10 mouse cellular contexts compared by ENCODE assay signal in genomic region chr11:99127785-99128682, GRCm38 (mm10). TPM values are rescaled to one million over a fixed set of nuclear protein-coding genes. Genes with fewer than 3 reads are reported as not detected.
DNase-seq lines count a peak whose midpoint lies in the region; ATAC-seq and TF ChIP-seq lines count a peak whose summit lies in the region.
"Had no signal": no experiment of that assay in that cellular context is flagged by ENCODE, and none has a peak within 500 bp of the region (broad histone marks: within the 10 kb centered on the region; RNA-seq: fewer than 3 reads in every experiment).

No protein-coding gene starts in this region.

- no peak overlapping the region for H3K4me3 ChIP-seq in heart, embryonic 12.5 days
- no peak overlapping the region for H3K4me3 ChIP-seq in CH12.LX (replicated peaks in 1 of 3; ENCODE audit: low read depth in 2 of 3, low read length in 2 of 3, poor library complexity in 1 of 3)
- no peak overlapping the region for H3K4me3 ChIP-seq in embryonic facial prominence, embryonic 12.5 days
- H3K4me3 ChIP-seq in lung, embryonic 15.5 days: no peak overlapping the region
- H3K4me3 ChIP-seq in forebrain, embryonic 13.5 days: no peak overlapping the region
- H3K4me3 ChIP-seq: forebrain, embryonic 12.5 days had no signal

- intact Hi-C loops in heart, postnatal 14 days (cut with DNase I): loop anchor here (2.0 to 10.0 kb wide), 4 partner anchors 19 to 273 kb away; partner anchors contain the start of gene Gjd3

- H3K79me2 ChIP-seq in CH12.LX (replicated peaks; ENCODE audit: control insufficient read depth, extremely low read depth, insufficient read depth, poor library complexity, severe bottlenecking): no peaks in the 10 kb centered on the region

- no peak overlapping the region for H3K4me2 ChIP-seq in heart, embryonic 12.5 days
- H3K4me2 ChIP-seq in CH12.LX (ENCODE audit: insufficient read depth, low read depth, poor library complexity, severe bottlenecking): no peak overlapping the region
- no peak overlapping the region for H3K4me2 ChIP-seq in embryonic facial prominence, embryonic 12.5 days (replicated peaks)
- H3K4me2 ChIP-seq in lung, embryonic 15.5 days: no peak overlapping the region
- no peak overlapping the region for H3K4me2 ChIP-seq in forebrain, embryonic 13.5 days
- H3K4me2 ChIP-seq: forebrain, embryonic 12.5 days had no signal

- no peak for DNase-seq in heart, postnatal 14 days
- no peak for DNase-seq in CH12.LX (ENCODE audit: extremely low read depth)
- DNase-seq in urinary bladder, postnatal 10 days (ENCODE audit: low spot score): no peak
- DNase-seq in right cerebral cortex, postnatal 36 days (ENCODE audit: low spot score in 2 of 2): no peak

- peaks cover 75% of the 10 kb centered on the region for H3K4me1 ChIP-seq in heart, embryonic 12.5 days (replicated peaks)
- H3K4me1 ChIP-seq in CH12.LX (ENCODE audit: control insufficient read depth in 1 of 2, insufficient read depth in 2 of 2): peaks cover 29 to 76% of the 10 kb centered on the region in 2 experiments
- peaks cover 60% of the 10 kb centered on the region for H3K4me1 ChIP-seq in embryonic facial prominence, embryonic 12.5 days
- peaks cover 63% of the 10 kb centered on the region for H3K4me1 ChIP-seq in lung, embryonic 15.5 days
- H3K4me1 ChIP-seq in forebrain, embryonic 13.5 days: peaks cover 17% of the 10 kb centered on the region

- no peak for TF ChIP-seq RAD21 in CH12.LX (IDR thresholded peaks at IDR 0.05; ENCODE audit: low read depth, low read length)

- H3K9me3 ChIP-seq in heart, embryonic 12.5 days (replicated peaks): no peaks in the 10 kb centered on the region
- no peaks in the 10 kb centered on the region for H3K9me3 ChIP-seq in CH12.LX (replicated peaks; ENCODE audit: low read length)
- H3K9me3 ChIP-seq in embryonic facial prominence, embryonic 12.5 days: no peaks in the 10 kb centered on the region
- no peaks in the 10 kb centered on the region for H3K9me3 ChIP-seq in lung, embryonic 15.5 days
- no peaks in the 10 kb centered on the region for H3K9me3 ChIP-seq in forebrain, embryonic 13.5 days (replicated peaks)
- H3K9me3 ChIP-seq: forebrain, embryonic 12.5 days had no signal

- ATAC-seq in heart, embryonic 12.5 days (ENCODE audit: insufficient number of reproducible peaks, low FRiP score): no peak
- no peak for ATAC-seq in embryonic facial prominence, embryonic 12.5 days (ENCODE audit: insufficient number of reproducible peaks, insufficient read depth, low FRiP score, low TSS enrichment)
- ATAC-seq in lung, embryonic 15.5 days (ENCODE audit: borderline replicate concordance, extremely low read depth, low FRiP score, low TSS enrichment): no peak
- ATAC-seq in forebrain, embryonic 13.5 days: no peak

- TF ChIP-seq EP300 in CH12.LX (IDR thresholded peaks at IDR 0.05; ENCODE audit: low read length): no peak

- dilution Hi-C loops in CH12.LX (cut with MboI; ENCODE audit: extremely low pct_ligation_motif_present, extremely low pct_unique_long_range_greater_than_20kb, low sequenced_read_pairs): no loop called here

- no peak for TF ChIP-seq CTCF in CH12.LX (conservative IDR thresholded peaks at IDR 0.05 in 1 of 2, IDR thresholded peaks at IDR 0.05 in 1 of 2; ENCODE audit: low read depth in 2 of 2, low read length in 2 of 2)

- in situ Hi-C loops in CH12.LX (cut with MboI; ENCODE audit: low pct_ligation_motif_present, low pct_unique_long_range_greater_than_20kb, low sequenced_read_pairs): no loop called here

- H3K27ac ChIP-seq in heart, embryonic 12.5 days (ENCODE audit: poor library complexity, severe bottlenecking): peak overlapping the region; percentile 90
- H3K27ac ChIP-seq in CH12.LX (ENCODE audit: insufficient read depth, low read depth): no peak overlapping the region
- H3K27ac ChIP-seq in embryonic facial prominence, embryonic 12.5 days: 0 out of 2 replicates have a peak overlapping the region, but pooled peaks have one; percentile 90
- H3K27ac ChIP-seq in lung, embryonic 15.5 days: peak overlapping the region; percentile 87
- H3K27ac ChIP-seq in forebrain, embryonic 13.5 days: no peak overlapping the region
- H3K27ac ChIP-seq: forebrain, embryonic 12.5 days had no signal

- no peaks in the 10 kb centered on the region for H3K36me3 ChIP-seq in heart, embryonic 12.5 days
- H3K36me3 ChIP-seq in CH12.LX (replicated peaks in 1 of 2; ENCODE audit: control insufficient read depth in 1 of 2, insufficient read depth in 1 of 2, low read length in 1 of 2): no peaks in the 10 kb centered on the region
- no peaks in the 10 kb centered on the region for H3K36me3 ChIP-seq in embryonic facial prominence, embryonic 12.5 days
- no peaks in the 10 kb centered on the region for H3K36me3 ChIP-seq in lung, embryonic 15.5 days
- no peaks in the 10 kb centered on the region for H3K36me3 ChIP-seq in forebrain, embryonic 13.5 days (ENCODE audit: poor library complexity, severe bottlenecking)
- H3K36me3 ChIP-seq: forebrain, embryonic 12.5 days had no signal

- H3K27me3 ChIP-seq in heart, embryonic 12.5 days (replicated peaks): no peaks in the 10 kb centered on the region
- H3K27me3 ChIP-seq in CH12.LX (replicated peaks): no peaks in the 10 kb centered on the region
- no peaks in the 10 kb centered on the region for H3K27me3 ChIP-seq in embryonic facial prominence, embryonic 12.5 days
- H3K27me3 ChIP-seq in lung, embryonic 15.5 days: no peaks in the 10 kb centered on the region
- H3K27me3 ChIP-seq in forebrain, embryonic 13.5 days: no peaks in the 10 kb centered on the region
- H3K27me3 ChIP-seq: forebrain, embryonic 12.5 days had no signal

- 72% methylated on average over 18 of the region's 18 CpGs for WGBS in heart, embryonic 12.5 days
- WGBS in embryonic facial prominence, embryonic 12.5 days: 81% methylated on average over 18 of the region's 18 CpGs
- WGBS in lung, embryonic 15.5 days: 67% methylated on average over 18 of the region's 18 CpGs
- 83% methylated on average over 18 of the region's 18 CpGs for WGBS in forebrain, embryonic 13.5 days

- H3K9ac ChIP-seq in heart, embryonic 12.5 days: no peak overlapping the region
- H3K9ac ChIP-seq in CH12.LX (ENCODE audit: insufficient read depth, low read depth): no peak overlapping the region
- H3K9ac ChIP-seq in embryonic facial prominence, embryonic 12.5 days: no peak overlapping the region
- H3K9ac ChIP-seq in lung, embryonic 15.5 days: no peak overlapping the region
- H3K9ac ChIP-seq in forebrain, embryonic 13.5 days: no peak overlapping the region

- TF ChIP-seq POLR2A in CH12.LX (IDR thresholded peaks at IDR 0.05; ENCODE audit: low read depth, low read length): no peak

TF ChIP-seq in CH12.LX, 34 proteins besides CTCF, POLR2A, EP300 and RAD21:
- TF ChIP-seq RCOR1 (conservative IDR thresholded peaks at IDR 0.05; ENCODE audit: low read depth, low read length) (no peak), KAT2A (IDR thresholded peaks at IDR 0.05; ENCODE audit: insufficient replicate concordance, low read length) (no peak), SIN3A (IDR thresholded peaks at IDR 0.05; ENCODE audit: low read length) (0 out of 2 replicates have a peak, but pooled peaks have one; percentile 20)

RNA-seq across cellular contexts. Expression of gene Ccr7, which starts 26.8 kb away (rescaled TPM):
- polyA plus RNA-seq in heart, embryonic 12.5 days (2016; fragmentation: Nextera tagmentation; extraction: Ambion mirVana): 0.08 TPM in 1 of 2 replicates, not detected in the other
- total RNA-seq in heart, postnatal 14 days (2021): under 1 TPM; 0.45 to 0.80 TPM
- 170 and 241 TPM in 2 replicates for total RNA-seq in CH12.LX (2012; rRNA removed)
- 178 and 203 TPM in 2 replicates for total RNA-seq in CH12.LX (2014; rRNA removed)
- polyA plus RNA-seq in CH12.LX (2012; ENCODE audit: insufficient read length, low read depth): 306 and 316 TPM in 2 replicates
- polyA plus RNA-seq in embryonic facial prominence, embryonic 12.5 days (2016; fragmentation: Nextera tagmentation; extraction: Ambion mirVana): 0.81 TPM in 2 replicates
- 0.13 and 0.29 TPM in 2 replicates for polyA plus RNA-seq in lung, embryonic 15.5 days (2015; fragmentation: Nextera tagmentation; extraction: Ambion mirVana)
- polyA plus RNA-seq in forebrain, embryonic 13.5 days (2015; fragmentation: Nextera tagmentation; extraction: Ambion mirVana): 0.14 TPM in 1 of 2 replicates, not detected in the other
- polyA plus RNA-seq: forebrain, embryonic 12.5 days; neural tube, embryonic 14.5 days had no signal

RNA-seq across cellular contexts. Expression of gene Tns4, which starts 38.9 kb away (rescaled TPM):
- 0.05 and 0.11 TPM in 2 replicates for polyA plus RNA-seq in heart, embryonic 12.5 days (2016; fragmentation: Nextera tagmentation; extraction: Ambion mirVana)
- total RNA-seq in heart, postnatal 14 days (2021): under 1 TPM in 1 of 2 experiments, not detected in 1; 0.15 TPM
- total RNA-seq in CH12.LX (2012; rRNA removed): 0.04 and 0.13 TPM in 2 replicates
- not detected in 2 replicates for total RNA-seq in CH12.LX (2014; rRNA removed)
- 0.11 TPM in 1 of 2 replicates, not detected in the other for polyA plus RNA-seq in CH12.LX (2012; ENCODE audit: insufficient read length, low read depth)
- 0.24 and 0.28 TPM in 2 replicates for polyA plus RNA-seq in embryonic facial prominence, embryonic 12.5 days (2016; fragmentation: Nextera tagmentation; extraction: Ambion mirVana)
- polyA plus RNA-seq in lung, embryonic 15.5 days (2015; fragmentation: Nextera tagmentation; extraction: Ambion mirVana): 0.21 and 0.42 TPM in 2 replicates
- polyA plus RNA-seq in forebrain, embryonic 13.5 days (2015; fragmentation: Nextera tagmentation; extraction: Ambion mirVana): not detected in 2 replicates
- polyA plus RNA-seq: neural tube, embryonic 14.5 days had no signal

Comparison
In these comparisons a context has a peak if more than half of its experiments do, and no peak if none do; other contexts are left out.
1. H3K27ac ChIP-seq: peak in heart, embryonic 12.5 days (single experiment), embryonic facial prominence, embryonic 12.5 days (single experiment) and lung, embryonic 15.5 days (single experiment); none in CH12.LX (single experiment) and forebrain, embryonic 13.5 days (single experiment).
2. RNA of gene Ccr7, which starts 26.8 kb away (polyA plus RNA-seq): 306 to 316 TPM in CH12.LX; 0.81 TPM in embryonic facial prominence, embryonic 12.5 days, 0.13 to 0.29 TPM in lung, embryonic 15.5 days, 0.08 TPM in heart, embryonic 12.5 days and 0.14 TPM in forebrain, embryonic 13.5 days; every median in the first group is over 100 times any median in the second.